Mouse (Mus musculus): Measurements from ENCODE around the gene Olfr893. TPM values are rescaled to one million over a fixed set of nuclear protein-coding genes. Genes with fewer than 3 reads are reported as not detected.

Olfr893 gene
- not detected for polyA plus RNA-seq (2017; shearing (Covaris generic))

GRCm38 (mm10) chr9:38208065-38208464, at the start of gene Olfr893:
Olfr893 (plus strand) TSS chr9:38208365.

GRCm38 (mm10) chr9:38180721-38181120, 27.4 kb upstream of the Olfr893 start, which contains the start of gene Olfr891:
Olfr891 (minus strand) TSS chr9:38180821.

GRCm38 (mm10) chr9:38217755-38218154, 9.6 kb downstream of the Olfr893 start, which contains the start of gene Olfr894:
Olfr894 (plus strand) TSS chr9:38218055.

GRCm38 (mm10) chr9:38252474-38252873, 44.3 kb downstream of the Olfr893 start, which contains the start of gene Olfr143:
Olfr143 (plus strand) TSS chr9:38252774.

Other genes with a start within 250 kb of the Olfr893 start
- gene Olfr881, start 216.5 kb upstream of the Olfr893 start, polyA plus RNA-seq (2017; shearing (Covaris generic)): not detected
- gene Olfr883, start 182.6 kb upstream of the Olfr893 start, polyA plus RNA-seq (2017; shearing (Covaris generic)): not detected
- gene Olfr884, start 161.8 kb upstream of the Olfr893 start, polyA plus RNA-seq (2017; shearing (Covaris generic)): not detected
- not detected for gene Olfr885, start 147.0 kb upstream of the Olfr893 start, polyA plus RNA-seq (2017; shearing (Covaris generic))
- gene Olfr887, start 124.3 kb upstream of the Olfr893 start, polyA plus RNA-seq (2017; shearing (Covaris generic)): 0.06 TPM
- 0.10 TPM for gene Olfr888, start 100.2 kb upstream of the Olfr893 start, polyA plus RNA-seq (2017; shearing (Covaris generic))
- gene Olfr889, start 93.2 kb upstream of the Olfr893 start, polyA plus RNA-seq (2017; shearing (Covaris generic)): 0.11 TPM
- 0.04 TPM for gene Olfr890, start 65.8 kb upstream of the Olfr893 start, polyA plus RNA-seq (2017; shearing (Covaris generic))
- not detected for gene Olfr891, start 27.5 kb upstream of the Olfr893 start, polyA plus RNA-seq (2017; shearing (Covaris generic))
- not detected for gene Olfr894, start 9.7 kb downstream of the Olfr893 start, polyA plus RNA-seq (2017; shearing (Covaris generic))
- not detected for gene Olfr143, start 44.4 kb downstream of the Olfr893 start, polyA plus RNA-seq (2017; shearing (Covaris generic))
- not detected for gene Olfr895, start 59.5 kb downstream of the Olfr893 start, polyA plus RNA-seq (2017; shearing (Covaris generic))
- not detected for gene Olfr896-ps1, start 82.7 kb downstream of the Olfr893 start, polyA plus RNA-seq (2017; shearing (Covaris generic))
- gene Olfr25, start 120.7 kb downstream of the Olfr893 start, polyA plus RNA-seq (2017; shearing (Covaris generic)): 0.07 TPM
- 0.12 TPM for gene Olfr898, start 140.0 kb downstream of the Olfr893 start, polyA plus RNA-seq (2017; shearing (Covaris generic))
- 0.06 TPM for gene Olfr250, start 158.5 kb downstream of the Olfr893 start, polyA plus RNA-seq (2017; shearing (Covaris generic))
- gene Olfr251, start 168.7 kb downstream of the Olfr893 start, polyA plus RNA-seq (2017; shearing (Covaris generic)): 0.08 TPM
- 0.14 TPM for gene Olfr147, start 193.3 kb downstream of the Olfr893 start, polyA plus RNA-seq (2017; shearing (Covaris generic))
- gene Olfr901, start 221.1 kb downstream of the Olfr893 start, polyA plus RNA-seq (2017; shearing (Covaris generic)): not detected
- not detected for gene Olfr902, start 239.3 kb downstream of the Olfr893 start, polyA plus RNA-seq (2017; shearing (Covaris generic))

Measured in CD4-positive, CD25-positive, alpha-beta regulatory T cell (primary cell).